Mouse (Mus musculus) skeletal muscle tissue, adult 2 months (tissue): ENCODE data around the gene Fkbp14.

ENCODE experiments used
- DNase-seq: peaks from one replicate; pipeline ENCODE4 v3.0.0-alpha.2; 2012; ENCODE audit warnings: low read depth, low spot score

Fkbp14 gene

GRCm38 (mm10) chr6:54548314-54549019 lies 48.6 kb downstream of the Fkbp14 start:
- no peak for DNase-seq

- DNase-seq, result no peak
Observed at GRCm38 (mm10) chr6:54543646-54544045, 53.5 kb downstream of the Fkbp14 start.

GRCm38 (mm10) chr6:54542836-54543235 lies 54.3 kb downstream of the Fkbp14 start:
- no peak for DNase-seq

GRCm38 (mm10) chr6:54540252-54540887 lies 56.7 kb downstream of the Fkbp14 start:
- DNase-seq, result no peak

GRCm38 (mm10) chr6:54539396-54539795 lies 57.7 kb downstream of the Fkbp14 start:
- no peak for DNase-seq

- no peak for DNase-seq
Observed at GRCm38 (mm10) chr6:54538773-54539173, 58.3 kb downstream of the Fkbp14 start.

- DNase-seq, result no peak
Observed at GRCm38 (mm10) chr6:54537053-54537452, 60.1 kb downstream of the Fkbp14 start.

- DNase-seq, result no peak
Observed at GRCm38 (mm10) chr6:54535485-54535884, 61.6 kb downstream of the Fkbp14 start.

GRCm38 (mm10) chr6:54531048-54531481 lies 66.0 kb downstream of the Fkbp14 start:
- peak; percentile 67 for DNase-seq

- DNase-seq, result no peak
Observed at GRCm38 (mm10) chr6:54530182-54530581, 66.9 kb downstream of the Fkbp14 start.

- DNase-seq, result no peak
Observed at GRCm38 (mm10) chr6:54528666-54529065, 68.4 kb downstream of the Fkbp14 start.
